Mouse (Mus musculus) CH12.LX (cell line): Measurements from ENCODE around the gene Arhgef12. TPM values are rescaled to one million over a fixed set of nuclear protein-coding genes. Genes with fewer than 3 reads are reported as not detected.

ENCODE experiments used
- DNase-seq: peaks from one replicate; pipeline ENCODE4 v3.0.0-alpha.2; 2013; ENCODE audit errors: extremely low read depth
- H3K27ac ChIP-seq: 2 replicates; pipeline ENCODE4 v1.5.1; 2012; ENCODE audit warnings: low read depth, mild to moderate bottlenecking, control low read depth, moderate library complexity; ENCODE audit not compliant: insufficient read depth
- H3K27me3 ChIP-seq: replicated peaks from 2 replicates; pipeline ENCODE3; 2012; ENCODE audit warnings: inconsistent platforms
- H3K36me3 ChIP-seq, 2 experiments: replicated peaks in 1 of 2; 2 replicates each; pipeline versions ENCODE3 to v1.6.1; 2012; ENCODE audit warnings: inconsistent platforms in 1 of 2, low read length in 1 of 2, mild to moderate bottlenecking in 1 of 2, mixed read lengths in 1 of 2, moderate library complexity in 1 of 2; ENCODE audit not compliant: control insufficient read depth in 1 of 2, insufficient read depth in 1 of 2
- H3K4me1 ChIP-seq, 2 experiments: 2 replicates each; pipeline ENCODE4 v1.6.1; 2012; ENCODE audit warnings: inconsistent platforms in 1 of 2, moderate library complexity in 1 of 2; ENCODE audit not compliant: insufficient read depth in 2 of 2, control insufficient read depth in 1 of 2
- H3K4me2 ChIP-seq: 2 replicates; pipeline ENCODE4 v1.6.1; 2012; ENCODE audit warnings: low read depth, mild to moderate bottlenecking, control low read depth; ENCODE audit not compliant: poor library complexity, insufficient read depth, severe bottlenecking
- H3K4me3 ChIP-seq, 3 experiments: fragments of 150-350 bp in 1 of 3; sonication (generic) in 1 of 3; replicated peaks in 1 of 3; 2 replicates each; pipeline versions ENCODE3 to v1.5.1; 2011 to 2012; ENCODE audit warnings: low read depth in 2 of 3, low read length in 2 of 3, mild to moderate bottlenecking in 2 of 3, moderate library complexity in 2 of 3, control low read depth in 1 of 3, improper control_type of control experiment in 1 of 3, inconsistent platforms in 1 of 3, mixed read lengths in 1 of 3; ENCODE audit not compliant: poor library complexity in 1 of 3
- H3K79me2 ChIP-seq: replicated peaks from 2 replicates; pipeline ENCODE4 v1.6.1; 2012; ENCODE audit warnings: mild to moderate bottlenecking, moderate library complexity; ENCODE audit not compliant: control insufficient read depth, poor library complexity, insufficient read depth, severe bottlenecking; ENCODE audit errors: extremely low read depth
- H3K9ac ChIP-seq: 2 replicates; pipeline ENCODE4 v1.6.1; 2012; ENCODE audit warnings: low read depth, mild to moderate bottlenecking, control low read depth, moderate library complexity; ENCODE audit not compliant: insufficient read depth
- H3K9me3 ChIP-seq: replicated peaks from 2 replicates; pipeline ENCODE3; 2012; ENCODE audit warnings: low read length, inconsistent platforms, mixed read lengths
- CHD1 ChIP-seq: IDR thresholded peaks from 2 replicates; pipeline ENCODE4 v1.6.1; 2012; ENCODE audit warnings: low read depth, low read length, improper control_type of control experiment, inconsistent platforms
- CHD2 ChIP-seq: IDR thresholded peaks from 2 replicates; pipeline ENCODE4 v1.6.1; 2011; ENCODE audit warnings: low read length, improper control_type of control experiment
- CTCF ChIP-seq, 2 experiments: IDR thresholded peaks in 1 of 2; conservative IDR thresholded peaks in 1 of 2; 2 replicates each; pipeline ENCODE4 v1.5.1; 2011 to 2012; ENCODE audit warnings: low read depth in 2 of 2, low read length in 2 of 2, improper control_type of control experiment in 1 of 2, inconsistent platforms in 1 of 2, mild to moderate bottlenecking in 1 of 2, moderate library complexity in 1 of 2
- E2F4 ChIP-seq: IDR thresholded peaks from 2 replicates; pipeline ENCODE4 v1.6.1; 2011; ENCODE audit warnings: low read depth, low read length, improper control_type of control experiment; ENCODE audit not compliant: insufficient replicate concordance
- ELF1 ChIP-seq: IDR thresholded peaks from 2 replicates; pipeline ENCODE4 v1.6.1; 2014; ENCODE audit warnings: low read depth, mild to moderate bottlenecking, inconsistent platforms, low read length, improper control_type of control experiment
- HCFC1 ChIP-seq: IDR thresholded peaks from 2 replicates; pipeline ENCODE4 v1.6.1; 2012; ENCODE audit warnings: low read depth, mild to moderate bottlenecking, inconsistent platforms, low read length, improper control_type of control experiment
- KAT2A ChIP-seq: IDR thresholded peaks from 2 replicates; pipeline ENCODE4 v1.6.1; 2012; ENCODE audit warnings: low read length, improper control_type of control experiment, inconsistent platforms; ENCODE audit not compliant: insufficient replicate concordance
- MAFK ChIP-seq: IDR thresholded peaks from 2 replicates; pipeline ENCODE4 v1.6.1; 2011; ENCODE audit warnings: low read length, improper control_type of control experiment; ENCODE audit not compliant: insufficient replicate concordance
- MAX ChIP-seq: IDR thresholded peaks from 2 replicates; pipeline ENCODE4 v1.6.1; 2011; ENCODE audit warnings: low read length, improper control_type of control experiment
- MAZ ChIP-seq: IDR thresholded peaks from 2 replicates; pipeline ENCODE4 v1.6.1; 2012; ENCODE audit warnings: low read depth, mild to moderate bottlenecking, inconsistent platforms, low read length, improper control_type of control experiment, moderate library complexity
- MEF2A ChIP-seq: IDR thresholded peaks from 2 replicates; pipeline ENCODE4 v1.6.1; 2014; ENCODE audit warnings: low read depth, mild to moderate bottlenecking, inconsistent platforms, low read length, improper control_type of control experiment, borderline replicate concordance
- NELFE ChIP-seq: IDR thresholded peaks from 2 replicates; pipeline ENCODE4 v1.6.1; 2011; ENCODE audit warnings: low read depth, low read length, improper control_type of control experiment
- PAX5 ChIP-seq: IDR thresholded peaks from 2 replicates; pipeline ENCODE4 v1.6.1; 2012; ENCODE audit warnings: low read length, inconsistent platforms, mixed read lengths
- POLR2AphosphoS2 ChIP-seq: IDR thresholded peaks from 2 replicates; pipeline ENCODE4 v1.6.1; 2011; ENCODE audit warnings: low read depth, low read length, improper control_type of control experiment
- SIN3A ChIP-seq: IDR thresholded peaks from 2 replicates; pipeline ENCODE4 v1.6.1; 2012; ENCODE audit warnings: low read length, improper control_type of control experiment, inconsistent platforms
- SMC3 ChIP-seq: IDR thresholded peaks from 2 replicates; pipeline ENCODE4 v1.6.1; 2011; ENCODE audit warnings: low read depth, low read length, improper control_type of control experiment
- TBP ChIP-seq: conservative IDR thresholded peaks from 2 replicates; pipeline ENCODE4 v1.6.1; 2011; ENCODE audit warnings: low read depth, low read length, improper control_type of control experiment
- TCF12 ChIP-seq: IDR thresholded peaks from 2 replicates; pipeline ENCODE4 v1.6.1; 2014; ENCODE audit warnings: low read depth, mild to moderate bottlenecking, inconsistent platforms, low read length, improper control_type of control experiment
- UBTF ChIP-seq: IDR thresholded peaks from 2 replicates; pipeline ENCODE4 v1.6.1; 2012; ENCODE audit warnings: low read depth, mild to moderate bottlenecking, inconsistent platforms, low read length, improper control_type of control experiment, moderate library complexity
- USF1 ChIP-seq: IDR thresholded peaks from 2 replicates; pipeline ENCODE4 v1.6.1; 2014; ENCODE audit warnings: low read depth, mild to moderate bottlenecking, inconsistent platforms, low read length, improper control_type of control experiment
- USF2 ChIP-seq: conservative IDR thresholded peaks from 2 replicates; pipeline ENCODE4 v1.6.1; 2011; ENCODE audit warnings: low read depth, low read length, improper control_type of control experiment
- ZC3H11A ChIP-seq: IDR thresholded peaks from 2 replicates; pipeline ENCODE4 v1.6.1; 2012; ENCODE audit warnings: low read depth, mild to moderate bottlenecking, inconsistent platforms, low read length, improper control_type of control experiment
- dilution Hi-C: fragments of 300-500 bp; cut with MboI; formaldehyde crosslinking; loops from 2 replicates; pipeline ENCODE4 v1.14.3; 2020; ENCODE audit warnings: low sequenced_read_pairs; ENCODE audit not compliant: extremely low pct_unique_long_range_greater_than_20kb, extremely low pct_ligation_motif_present
- in situ Hi-C: fragments of 300-500 bp; cut with MboI; formaldehyde crosslinking; loops from 3 replicates; pipeline ENCODE4 v1.14.3; 2019; ENCODE audit warnings: low sequenced_read_pairs, low pct_ligation_motif_present, low pct_unique_long_range_greater_than_20kb, mixed read lengths
- polyA plus RNA-seq: library from polyadenylated mRNA; unstranded; fragments of >175 nt; gene quantifications from 2 replicates; pipeline ENCODE4 v1.2.1, GENCODE M21; 2012; ENCODE audit warnings: low read depth; ENCODE audit not compliant: insufficient read length
- total RNA-seq, 2 experiments: library from RNA; depleted of rRNA; stranded (reverse); fragments of 300-350 nt in 1 of 2; fragments of >200 nt in 1 of 2; gene quantifications; 2 replicates each; pipeline ENCODE4 v1.2.3; 2012 to 2014

Arhgef12 gene
- total and polyA plus RNA-seq, 3 experiments: 4.9 to 9.4 (median 8.7) TPM

DNA sequence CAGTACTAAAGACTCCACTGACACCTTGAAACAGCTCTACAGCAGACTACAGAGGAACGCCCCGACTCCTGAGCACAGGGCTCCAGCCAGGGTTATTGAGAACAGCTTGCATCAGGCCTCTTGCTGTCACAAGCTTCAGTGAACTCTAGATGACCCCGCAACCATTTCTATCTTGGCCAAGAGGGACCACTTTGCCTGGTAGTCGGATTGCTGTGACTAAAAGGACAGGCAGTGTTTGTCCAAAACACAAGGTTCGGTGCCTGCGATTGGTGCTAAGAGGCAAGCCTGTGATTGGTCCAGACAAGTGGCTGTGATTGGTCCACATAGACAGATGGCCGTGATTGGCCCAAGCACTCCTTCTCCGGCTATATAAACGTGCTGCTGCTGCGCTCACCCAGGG is 179.5 kb downstream of the Arhgef12 start:
- Histone ChIP-seq H3K4me2 (no peak overlapping the region), H3K27me3 (peaks cover 95% of the 10 kb centered on the region)
- in situ Hi-C loops: loop anchor here (25.0 kb wide), 2 partner anchors 365 to 590 kb away; no protein-coding TSS in a partner anchor

DNA sequence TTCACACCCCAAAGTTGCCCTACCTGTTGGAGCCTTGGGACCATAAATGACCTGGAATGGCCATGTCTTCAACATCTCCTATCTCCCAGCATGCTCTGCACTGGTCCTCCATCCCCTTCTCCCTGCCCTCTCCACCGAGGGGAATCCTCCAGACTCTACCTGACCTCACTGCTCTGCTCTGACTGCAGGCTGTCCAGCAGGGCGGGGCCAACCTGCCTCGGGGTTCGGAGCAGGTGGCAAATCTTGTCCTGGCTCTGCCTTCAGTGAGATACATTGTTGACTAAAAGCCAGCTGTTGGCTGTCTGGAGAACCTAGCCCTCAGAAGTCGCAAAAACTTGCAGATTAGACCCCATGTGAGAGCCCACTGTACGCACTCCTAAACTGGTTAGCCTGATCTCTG is 180.5 kb downstream of the Arhgef12 start:
- Histone ChIP-seq H3K9me3 (no peaks in the 10 kb centered on the region), H3K27me3 (peaks cover 95% of the 10 kb centered on the region)

More for the DNA sequence above, 179.5 kb downstream of the Arhgef12 start:
- no peak for TF ChIP-seq E2F4
- dilution Hi-C loops: no loop called here
- Histone ChIP-seq H3K9me3 (no peaks in the 10 kb centered on the region), H3K27ac (no peak overlapping the region), H3K4me1 (peaks cover 0 to 3% of the 10 kb centered on the region in 2 experiments; a peak in 1 of 4 replicates), H3K4me3 (no peak overlapping the region), H3K9ac (no peak overlapping the region), H3K36me3 (no peaks in the 10 kb centered on the region), H3K79me2 (no peaks in the 10 kb centered on the region)
- DNase-seq: no peak

DNA sequence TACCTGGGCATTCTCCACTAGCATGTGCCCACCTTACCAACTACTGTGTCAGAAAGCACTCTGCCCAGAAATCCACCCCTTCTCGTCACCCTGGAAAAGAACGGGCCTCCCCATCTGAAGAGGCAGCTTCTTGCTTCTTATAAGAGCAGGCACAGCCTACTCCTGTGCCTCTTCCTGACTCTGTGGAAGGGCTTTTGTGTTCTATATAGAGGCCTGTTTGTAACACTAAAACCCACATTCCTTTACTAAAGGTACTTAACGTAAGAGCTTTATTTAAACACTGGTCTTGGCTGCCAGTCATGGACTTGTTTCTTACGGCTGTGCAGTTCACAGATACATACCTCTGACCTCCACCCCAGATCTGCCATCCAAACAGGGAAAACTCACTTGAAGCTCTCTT is 185.2 kb downstream of the Arhgef12 start:
- H3K4me1 ChIP-seq: no peaks in the 10 kb centered on the region
- no peak for TF ChIP-seq ELF1
- no peak for TF ChIP-seq MAFK
- no peak for TF ChIP-seq E2F4
- TF ChIP-seq KAT2A: no peak
- no peak for TF ChIP-seq CHD2
- no peak for TF ChIP-seq UBTF
- no peak for TF ChIP-seq USF2
- TF ChIP-seq POLR2AphosphoS2: no peak
- TF ChIP-seq USF1: no peak
- H3K9ac ChIP-seq: no peak overlapping the region
- H3K9me3 ChIP-seq: no peaks in the 10 kb centered on the region
- no peak for DNase-seq
- H3K27ac ChIP-seq: no peak overlapping the region
- no peaks in the 10 kb centered on the region for H3K36me3 ChIP-seq
- dilution Hi-C loops (no loop called here), in situ Hi-C loops (no loop called here)
- H3K27me3 ChIP-seq: peaks cover 93% of the 10 kb centered on the region
- no peak overlapping the region for H3K4me3 ChIP-seq
- no peaks in the 10 kb centered on the region for H3K79me2 ChIP-seq
- H3K4me2 ChIP-seq: no peak overlapping the region

More for the DNA sequence above, 180.5 kb downstream of the Arhgef12 start:
- no peak for DNase-seq
- Histone ChIP-seq H3K4me1 (peaks cover 0 to 3% of the 10 kb centered on the region in 2 experiments; a peak in 1 of 4 replicates), H3K36me3 (no peaks in the 10 kb centered on the region), H3K9ac (no peak overlapping the region), H3K4me2 (no peak overlapping the region), H3K79me2 (no peaks in the 10 kb centered on the region), H3K4me3 (no peak overlapping the region), H3K27ac (no peak overlapping the region)
- in situ Hi-C loops (loop anchor here (25.0 kb wide), 2 partner anchors 364 to 589 kb away; no protein-coding TSS in a partner anchor), dilution Hi-C loops (no loop called here)
- TF ChIP-seq PAX5 (no peak), MAX (no peak), MAZ (no peak), CHD2 (no peak), CHD1 (no peak), HCFC1 (no peak), TBP (no peak), MAFK (no peak), MEF2A (no peak), USF1 (no peak), NELFE (no peak), POLR2AphosphoS2 (no peak), UBTF (no peak), SMC3 (no peak), ELF1 (no peak), TCF12 (no peak), ZC3H11A (no peak), SIN3A (no peak), E2F4 (no peak), CTCF (conservative IDR thresholded peaks at IDR 0.05 in 1 of 2, IDR thresholded peaks at IDR 0.05 in 1 of 2; ENCODE audit: low read depth in 2 of 2, low read length in 2 of 2) (no peak)
